Mouse (Mus musculus): ENCODE measurements around the gene Grin3a. TPM values are rescaled to one million over a fixed set of nuclear protein-coding genes. Genes with fewer than 3 reads are reported as not detected.

Gene Grin3a
- total RNA-seq (2014; fragmentation: Nextera tagmentation) (not detected in 2 replicates), total RNA-seq (2017) (under 0.01 TPM in 1 of 2 replicates, not detected in the other)

DNA sequence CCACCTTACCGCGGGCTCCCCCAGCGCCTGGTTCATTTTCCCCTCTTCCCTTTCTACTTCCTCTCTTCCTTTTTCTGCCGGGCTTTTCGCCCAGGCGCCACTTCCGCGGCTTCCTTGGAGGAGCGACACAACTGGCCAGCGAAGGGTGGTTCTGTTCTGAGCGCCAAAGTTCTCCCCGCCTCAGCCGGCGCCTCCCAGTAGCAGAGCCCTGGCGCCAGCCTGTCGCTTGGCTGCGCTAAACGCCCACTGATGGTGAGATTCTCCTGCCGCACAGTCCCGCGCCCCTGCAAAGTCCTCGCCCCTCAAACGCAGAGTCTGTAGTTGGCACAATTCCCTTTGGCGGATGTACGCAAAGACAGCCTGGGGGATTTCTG lies at the start of gene Grin3a:
Grin3a (minus strand) TSS at position 133 of the 374 bp plus-strand sequence.
- peak; percentile 37 for ATAC-seq (replicated peaks; ENCODE audit: poor library complexity, severe bottlenecking)

- no peak for ATAC-seq (replicated peaks; ENCODE audit: poor library complexity, severe bottlenecking)
Observed at GRCm38 (mm10) chr4:49891835-49892301, 46.3 kb upstream of the Grin3a start.

GRCm38 (mm10) chr4:49877084-49877483 lies 31.5 kb upstream of the Grin3a start:
- no peak for ATAC-seq (replicated peaks; ENCODE audit: poor library complexity, severe bottlenecking)

GRCm38 (mm10) chr4:49860611-49861010 lies 15.1 kb upstream of the Grin3a start:
- no peak for ATAC-seq (replicated peaks; ENCODE audit: poor library complexity, severe bottlenecking)

DNA sequence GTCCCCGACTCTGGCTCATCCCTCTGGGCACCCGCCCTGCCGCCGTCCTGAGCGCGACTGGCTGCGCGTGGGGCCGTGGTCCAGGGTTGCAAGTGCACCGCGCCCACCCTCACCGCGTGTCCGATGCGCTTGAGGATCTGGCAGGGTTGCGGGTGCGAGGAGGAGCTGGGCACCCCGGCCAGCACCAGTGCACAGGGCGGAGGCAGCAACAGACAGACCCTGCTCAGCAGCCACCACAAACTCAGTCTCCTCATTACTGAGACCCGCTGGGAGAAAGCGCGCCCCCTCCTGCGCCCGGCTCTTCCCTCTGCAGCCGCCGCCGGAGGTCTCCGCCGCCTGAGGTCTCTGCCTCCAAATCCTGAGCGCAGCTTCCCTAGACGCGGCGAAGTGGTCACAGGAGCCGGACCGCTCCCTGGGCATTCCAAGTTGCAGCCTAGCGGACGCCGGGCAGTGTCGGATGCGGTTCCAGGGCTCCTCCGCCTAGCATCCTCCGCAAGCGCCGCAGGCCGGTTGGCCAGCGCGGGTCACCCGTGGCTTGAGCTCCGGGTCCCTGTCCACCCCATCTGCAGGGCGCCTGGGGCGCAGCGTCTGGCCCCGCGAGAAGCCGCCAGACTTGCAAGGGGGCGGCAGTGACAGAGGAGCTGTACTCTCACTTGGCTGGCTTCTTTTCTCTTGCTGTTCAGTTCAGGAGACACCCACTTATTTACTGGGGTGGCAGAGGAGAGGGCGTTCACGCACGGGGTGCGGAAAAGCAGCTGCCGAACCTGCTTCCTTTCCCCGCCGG lies 524 bp downstream of the Grin3a start:
- ATAC-seq (replicated peaks; ENCODE audit: poor library complexity, severe bottlenecking), result peak; percentile 14; the same call in 1 of the 2 replicates

DNA sequence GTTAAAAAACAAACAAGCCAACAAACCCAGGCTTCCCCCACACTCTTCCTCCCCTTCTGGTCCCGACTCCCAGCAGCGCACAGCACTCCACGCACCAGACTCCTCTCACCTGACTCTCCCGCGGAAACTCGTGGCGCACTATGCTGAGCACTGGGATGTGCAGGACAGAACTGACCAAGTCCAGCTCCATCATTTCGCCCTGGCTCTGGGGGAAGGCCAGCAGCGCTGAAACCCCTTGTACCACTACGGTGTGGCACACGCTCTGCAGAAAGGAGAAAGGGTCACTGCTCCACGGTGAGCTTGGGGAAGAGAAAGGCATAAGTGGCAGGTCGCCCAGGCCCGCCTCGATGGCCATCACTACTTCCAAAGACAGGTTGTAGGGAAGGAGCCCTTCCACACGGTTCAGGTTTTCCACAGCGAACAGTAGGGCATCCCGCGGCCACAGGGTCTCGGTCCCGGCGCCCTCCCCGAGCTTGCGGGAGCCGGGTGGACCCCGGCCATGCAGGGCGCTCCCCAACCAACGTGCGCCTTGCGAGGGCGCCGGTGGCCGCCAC lies 1.2 kb downstream of the Grin3a start:
- no peak for ATAC-seq (replicated peaks; ENCODE audit: poor library complexity, severe bottlenecking)

DNA sequence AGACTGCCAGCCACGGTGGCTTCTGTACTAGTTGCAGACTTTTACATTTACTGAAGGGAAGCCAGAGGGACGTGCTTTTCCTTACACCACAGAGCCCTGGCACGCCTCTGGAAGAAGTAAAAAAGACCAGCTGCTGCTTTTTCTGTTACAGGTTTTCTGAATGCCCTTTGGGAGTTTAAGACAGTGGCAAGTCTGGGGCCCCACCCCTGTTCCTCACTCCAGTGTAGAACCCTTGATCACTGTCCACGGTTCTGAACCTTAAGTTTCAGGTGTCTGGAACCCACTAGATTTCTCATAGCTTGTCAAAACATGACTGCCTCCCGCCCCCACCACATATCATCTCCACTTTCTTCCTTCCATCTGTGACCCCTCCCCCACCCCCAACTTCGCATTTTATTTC lies 1.8 kb downstream of the Grin3a start:
- ATAC-seq (replicated peaks; ENCODE audit: poor library complexity, severe bottlenecking), result no peak

GRCm38 (mm10) chr4:49832035-49832434 lies 13.5 kb downstream of the Grin3a start:
- no peak for ATAC-seq (replicated peaks; ENCODE audit: poor library complexity, severe bottlenecking)

DNA sequence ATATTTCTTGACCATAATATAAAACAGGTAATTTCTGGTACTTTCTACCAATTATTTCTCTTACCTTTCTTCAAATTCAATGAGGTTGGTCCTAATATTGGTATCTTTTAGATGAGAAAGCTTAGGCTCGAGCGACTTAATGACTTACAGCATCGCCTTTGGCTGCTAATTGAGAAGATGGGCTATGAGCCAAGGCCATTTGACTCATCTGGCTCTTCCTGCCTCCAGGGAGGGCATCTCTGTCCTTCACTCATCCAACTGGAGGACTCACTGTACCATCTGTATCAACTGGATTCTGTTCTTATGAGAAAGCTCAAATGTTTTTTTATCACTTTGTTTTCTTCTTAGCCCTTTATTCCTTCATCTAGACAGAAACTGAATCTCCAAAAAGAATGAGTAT lies 31.7 kb downstream of the Grin3a start:
- no peak for ATAC-seq (replicated peaks; ENCODE audit: poor library complexity, severe bottlenecking)

DNA sequence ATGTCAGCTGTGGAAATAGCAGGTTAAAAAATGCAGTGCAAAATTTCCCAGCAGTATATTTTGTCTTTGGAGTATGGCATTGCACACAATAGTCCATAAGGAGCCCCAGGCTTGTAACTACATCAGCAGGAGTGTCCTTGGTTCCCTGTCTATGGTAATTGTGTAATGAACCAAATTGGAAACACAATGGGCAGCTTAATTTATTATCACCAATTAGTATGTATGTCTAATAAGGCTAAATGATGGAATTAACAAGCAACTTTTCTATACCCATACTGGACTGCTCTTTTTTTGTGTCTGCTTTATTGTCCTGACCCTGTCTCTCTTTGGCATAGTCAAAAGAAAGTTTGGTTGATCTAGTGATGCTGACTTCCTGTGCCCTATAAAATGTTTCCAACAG lies 38.8 kb downstream of the Grin3a start:
- ATAC-seq (replicated peaks; ENCODE audit: poor library complexity, severe bottlenecking), result no peak

DNA sequence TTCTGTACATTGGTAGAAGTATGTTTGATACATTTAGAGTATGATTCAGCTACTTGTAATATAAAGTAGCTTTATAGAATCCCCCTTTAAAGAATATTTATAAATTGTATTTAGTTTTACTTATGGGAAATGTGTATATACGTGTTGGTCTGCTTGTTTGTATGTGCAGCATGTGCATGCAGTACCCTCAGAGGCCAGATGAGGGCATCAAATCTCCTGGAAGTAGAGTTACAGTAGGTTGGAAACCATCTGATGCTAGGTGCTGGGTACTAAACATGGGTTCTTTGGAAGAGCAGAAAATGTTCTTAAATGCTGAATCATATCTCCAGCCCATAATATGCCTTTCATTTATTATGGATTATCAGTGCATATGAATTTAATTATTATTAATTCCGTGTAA lies 46.2 kb downstream of the Grin3a start:
- ATAC-seq (replicated peaks; ENCODE audit: poor library complexity, severe bottlenecking), result no peak

GRCm38 (mm10) chr4:49788971-49789370 lies 56.6 kb downstream of the Grin3a start:
- no peak for ATAC-seq (replicated peaks; ENCODE audit: poor library complexity, severe bottlenecking)

- ATAC-seq (replicated peaks; ENCODE audit: poor library complexity, severe bottlenecking), result peak; percentile 47; the same call in 1 of the 2 replicates
Observed at GRCm38 (mm10) chr4:49742847-49743246, 102.7 kb downstream of the Grin3a start.

- ATAC-seq (replicated peaks; ENCODE audit: poor library complexity, severe bottlenecking), result peak; percentile 82
Observed at GRCm38 (mm10) chr4:49741942-49742341, 103.6 kb downstream of the Grin3a start.

DNA sequence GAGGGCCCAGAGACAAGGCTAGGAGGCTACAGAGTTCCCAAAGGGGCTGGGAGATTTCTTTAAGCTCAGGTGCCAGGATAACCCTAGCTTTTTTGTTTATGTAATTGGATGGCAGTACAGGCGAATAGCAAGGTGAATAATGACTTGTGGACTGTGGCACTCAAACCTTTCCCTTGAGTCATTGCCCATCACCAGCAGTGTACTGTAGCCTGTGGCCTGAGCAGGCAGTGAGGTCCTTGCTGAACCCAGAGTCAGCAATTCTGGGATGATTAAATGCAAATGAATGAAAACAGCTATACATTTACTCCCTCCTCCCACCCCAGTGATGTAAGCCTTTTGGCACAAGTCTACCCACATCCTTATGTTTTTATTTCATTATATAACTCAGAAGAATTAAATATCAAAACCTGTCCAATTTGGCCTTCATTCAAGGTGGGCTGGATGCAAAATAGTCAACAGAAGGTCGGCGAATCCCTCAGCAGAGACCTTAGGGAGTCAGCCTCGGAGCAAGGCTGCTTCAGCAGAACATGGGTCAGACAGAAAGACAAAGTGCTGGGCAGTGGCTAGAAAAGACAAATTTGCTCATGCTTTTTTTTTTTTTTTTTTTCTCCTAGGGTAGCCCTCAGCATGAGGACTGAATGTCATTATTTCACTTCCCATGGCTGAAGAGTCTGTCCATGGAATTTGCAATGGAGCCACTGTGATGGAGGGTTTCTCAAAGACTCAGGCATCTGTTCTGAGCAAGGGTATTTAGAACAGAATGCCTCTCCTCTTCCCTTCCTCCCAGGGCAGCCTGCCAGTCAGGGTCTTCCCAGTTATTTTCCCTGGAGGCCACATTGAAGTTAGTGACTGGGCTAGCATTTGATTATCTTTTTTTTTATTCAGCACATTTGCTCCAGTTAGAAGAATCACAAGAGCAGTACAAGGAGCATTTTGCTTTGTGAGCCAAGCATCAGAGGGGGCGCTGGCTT lies 104.5 kb downstream of the Grin3a start:
- no peak for ATAC-seq (replicated peaks; ENCODE audit: poor library complexity, severe bottlenecking)

DNA sequence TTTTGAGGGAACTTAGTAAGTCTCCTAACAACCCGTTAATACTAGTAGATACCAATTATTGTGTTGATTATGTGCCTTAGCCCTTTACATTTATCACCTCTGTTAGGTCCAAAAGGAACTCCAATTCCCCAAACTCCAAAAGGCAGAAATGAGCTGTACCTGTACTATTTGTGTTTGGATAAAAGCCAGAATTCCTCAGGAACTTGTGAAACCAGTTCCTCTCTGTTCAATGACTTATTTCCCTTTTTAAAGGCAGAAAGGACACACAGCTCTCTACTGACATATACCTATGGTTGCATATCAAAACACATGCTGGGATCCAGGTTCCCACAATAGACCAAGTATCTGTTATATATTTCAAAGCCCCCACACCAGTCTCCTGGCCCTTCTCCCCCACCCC lies 106.0 kb downstream of the Grin3a start:
- 0 out of 2 replicates have a peak, but pooled peaks have one; percentile 17 for ATAC-seq (replicated peaks; ENCODE audit: poor library complexity, severe bottlenecking)

DNA sequence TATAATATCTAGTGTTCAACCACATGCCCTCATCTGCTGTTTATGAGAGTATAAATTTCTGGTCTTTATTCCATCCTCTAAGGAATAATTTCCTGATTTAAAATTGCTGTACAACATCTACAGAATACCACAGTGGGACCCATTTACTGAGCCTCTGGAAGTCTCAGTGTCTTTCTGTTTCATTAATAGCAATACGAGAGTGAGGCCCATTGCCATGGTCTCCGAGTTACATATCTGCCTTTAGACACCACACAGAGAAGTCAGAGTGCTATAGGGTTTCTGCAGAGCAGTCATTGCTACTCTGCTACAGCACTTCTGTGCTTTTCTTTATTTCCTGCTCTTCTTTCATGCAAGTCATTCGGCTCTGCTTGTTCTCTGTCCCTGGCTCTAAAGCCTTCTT lies 116.2 kb downstream of the Grin3a start:
- ATAC-seq (replicated peaks; ENCODE audit: poor library complexity, severe bottlenecking), result no peak

- ATAC-seq (replicated peaks; ENCODE audit: poor library complexity, severe bottlenecking), result 0 out of 2 replicates have a peak, but pooled peaks have one; percentile 22
Observed at GRCm38 (mm10) chr4:49723908-49724307, 121.6 kb downstream of the Grin3a start.

DNA sequence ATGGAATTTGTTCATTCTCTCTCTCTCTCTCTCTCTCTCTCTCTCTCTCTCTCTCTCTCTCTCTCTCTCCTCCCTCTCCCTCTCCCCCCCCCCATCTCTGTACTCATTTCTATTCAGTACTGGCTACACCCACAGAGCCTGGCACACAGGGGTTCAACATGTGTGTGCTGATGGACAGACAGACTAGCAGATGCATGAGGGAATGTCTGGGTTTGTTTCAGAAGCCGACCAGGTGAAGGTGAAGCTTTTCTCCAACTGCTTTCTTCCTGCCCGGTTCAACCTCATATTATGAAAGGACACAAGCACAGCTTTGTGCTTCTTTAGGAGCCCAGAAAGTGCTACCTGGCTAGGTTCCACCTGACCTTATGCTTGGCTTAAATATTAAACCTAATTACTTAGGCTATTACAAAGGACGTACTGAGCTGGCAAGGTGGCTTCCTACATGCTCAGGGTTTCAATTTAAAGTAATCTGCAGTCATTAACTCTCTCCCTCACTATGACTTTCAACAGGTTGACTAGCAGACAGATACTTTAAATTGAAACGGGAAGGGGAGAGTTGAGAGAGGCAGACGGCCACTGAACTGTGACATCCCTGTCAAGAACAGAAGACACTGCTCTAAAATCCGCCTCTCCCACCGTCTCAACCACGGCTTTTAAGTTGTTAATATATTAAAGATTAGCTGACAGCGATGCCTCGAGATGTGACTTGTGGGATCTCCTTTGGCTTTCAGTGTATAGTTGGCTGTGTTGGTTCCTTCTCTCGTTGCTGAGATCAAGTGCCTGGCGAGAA lies 153.9 kb downstream of the Grin3a start:
- no peak for ATAC-seq (replicated peaks; ENCODE audit: poor library complexity, severe bottlenecking)
